Mouse (Mus musculus) left cerebral cortex, postnatal 10 days (tissue): ENCODE measurements around the gene Tmem11. TPM values are rescaled to one million over a fixed set of nuclear protein-coding genes. Genes with fewer than 3 reads are reported as not detected.

ENCODE experiments used
- DNase-seq, 2 experiments: peaks; one replicate each; pipeline ENCODE4 v3.0.0; 2021 to 2022; ENCODE audit warnings: low spot score in 2 of 2, mixed read lengths in 1 of 2; ENCODE audit errors: extremely low spot score in 1 of 2
- intact Hi-C: fragments of 180-260 bp; cut with DNase I; formaldehyde crosslinking; loops from one replicate; pipeline ENCODE4 v1.15.1; 2025
- total RNA-seq, 2 experiments: library from RNA; stranded (reverse); gene quantifications; 2 replicates each; pipeline ENCODE4 v1.2.3; 2021

The Tmem11 gene
- total RNA-seq, 2 experiments from 2014 or later: 25.2 TPM

GRCm38 (mm10) chr11:60841467-60842200 lies 37.4 kb downstream of the Tmem11 start:
- intact Hi-C loops: no loop called here

GRCm38 (mm10) chr11:60837644-60838406 lies 41.2 kb downstream of the Tmem11 start:
- intact Hi-C loops: no loop called here
- DNase-seq: no peak

More at GRCm38 (mm10) chr11:60841467-60842200, 37.4 kb downstream of the Tmem11 start:
- DNase-seq: no peak

- intact Hi-C loops: no loop called here
- DNase-seq: no peak
Observed at GRCm38 (mm10) chr11:60836897-60837296, 42.2 kb downstream of the Tmem11 start.

- intact Hi-C loops: loop anchor here (5.0 kb wide), 1 partner anchor 47 kb away; the partner anchor contains the start of gene Tmem11
- peak; percentile 87 to 90 for DNase-seq
Observed at GRCm38 (mm10) chr11:60830433-60831052, 48.5 kb downstream of the Tmem11 start, which contains the start of gene Dhrs7b. Gene Dhrs7b, plus strand, starts transcription at chr11:60830631.

- no peak for DNase-seq
- intact Hi-C loops: no loop called here
Observed at GRCm38 (mm10) chr11:60828903-60829302, 50.2 kb downstream of the Tmem11 start.

- intact Hi-C loops: no loop called here
- no peak for DNase-seq
Observed at GRCm38 (mm10) chr11:60827241-60827945, 51.7 kb downstream of the Tmem11 start.

GRCm38 (mm10) chr11:60826700-60827099 lies 52.4 kb downstream of the Tmem11 start:
- DNase-seq: no peak
- intact Hi-C loops: no loop called here

- DNase-seq: no peak
- intact Hi-C loops: no loop called here
Observed at GRCm38 (mm10) chr11:60825191-60825590, 53.9 kb downstream of the Tmem11 start.

- DNase-seq: no peak
- intact Hi-C loops: no loop called here
Observed at GRCm38 (mm10) chr11:60823771-60824170, 55.3 kb downstream of the Tmem11 start.

GRCm38 (mm10) chr11:60816398-60816797 lies 62.7 kb downstream of the Tmem11 start:
- no peak for DNase-seq
- intact Hi-C loops: no loop called here

Other genes starting within 250 kb of the Tmem11 start
- gene Llgl1, start 179.5 kb downstream of the Tmem11 start, total RNA-seq: 10 to 100 TPM; 32.5 to 33.9 TPM
- gene Flii, start 152.0 kb downstream of the Tmem11 start, total RNA-seq: 10 to 100 TPM; 48.5 to 59.6 TPM
- 10 to 100 TPM; 25.9 to 26.2 TPM for gene Mief2, start 150.9 kb downstream of the Tmem11 start, total RNA-seq
- gene Top3a, start 101.9 kb downstream of the Tmem11 start, total RNA-seq: 1 to 10 TPM; 4.7 to 5.3 TPM
- gene Smcr8, start 101.7 kb downstream of the Tmem11 start, total RNA-seq: 10 to 100 TPM; 24.6 to 26.0 TPM
- 1 to 10 TPM; 3.3 to 4.2 TPM for gene Shmt1, start 67.6 kb downstream of the Tmem11 start, total RNA-seq
- 10 to 100 TPM; 29.1 to 29.7 TPM for gene Dhrs7b, start 48.6 kb downstream of the Tmem11 start, total RNA-seq
- gene Natd1, start 35.5 kb upstream of the Tmem11 start, total RNA-seq: 10 to 100 TPM; 12.4 to 13.7 TPM
- gene Map2k3, start 52.8 kb upstream of the Tmem11 start, total RNA-seq: 10 to 100 TPM; 13.4 to 14.3 TPM
- gene Kcnj12, start 143.3 kb upstream of the Tmem11 start, total RNA-seq: 1 to 10 TPM; 8.2 to 8.3 TPM
- gene Tnfrsf13b, start 247.5 kb upstream of the Tmem11 start, total RNA-seq: 1 to 10 TPM; 2.1 to 2.5 TPM